Mouse (Mus musculus) olfactory bulb, adult 2 months (tissue): Measurements from ENCODE around the gene Tas2r107. TPM values are rescaled to one million over a fixed set of nuclear protein-coding genes. Genes with fewer than 3 reads are reported as not detected.
"Not testable (repeated sequence)": the region's sequence is repeated elsewhere in the genome, so short reads cannot be mapped to it uniquely, and the experiment has no call there.

Experiments
- H3K27ac ChIP-seq: fragments of 200-500 bp; 2 replicates; pipeline ENCODE4 v1.5.1; 2012; ENCODE audit warnings: low read depth, low read length; ENCODE audit not compliant: insufficient read depth
- H3K4me1 ChIP-seq: fragments of 200-500 bp; 2 replicates; pipeline ENCODE4 v1.6.1; 2012; ENCODE audit warnings: low read length; ENCODE audit not compliant: control insufficient read depth, insufficient read depth
- H3K4me3 ChIP-seq: fragments of 200-500 bp; 2 replicates; pipeline ENCODE4 v1.5.1; 2012; ENCODE audit warnings: mild to moderate bottlenecking, low read depth, low read length, moderate library complexity; ENCODE audit not compliant: insufficient read depth
- CTCF ChIP-seq: fragments of 200-500 bp; IDR thresholded peaks from 2 replicates; pipeline ENCODE4 v1.5.1; 2012; ENCODE audit warnings: low read depth, mild to moderate bottlenecking, low read length, moderate library complexity; ENCODE audit not compliant: insufficient read depth
- POLR2A ChIP-seq: fragments of 200-500 bp; IDR thresholded peaks from 2 replicates; pipeline ENCODE4 v1.6.1; 2012; ENCODE audit warnings: mild to moderate bottlenecking, low read depth, low read length, moderate library complexity; ENCODE audit not compliant: insufficient read depth
- WGBS: fragments of 180-500 bp; shearing (Covaris S2); methylation state at CpG from one replicate; pipeline ENCODE4 v1.1.7; 2018; 5-methylcytosine and 5-hydroxymethylcytosine counted together
- polyA plus RNA-seq: library from polyadenylated mRNA; stranded (reverse); fragments of >200 nt; gene quantifications from 2 replicates; pipeline ENCODE4 v1.2.4, GENCODE M21; 2012; ENCODE audit warnings: low replicate concordance; ENCODE audit not compliant: missing spikeins, insufficient read depth, insufficient read length

Tas2r107 gene
- polyA plus RNA-seq: not detected in 2 replicates

DNA sequence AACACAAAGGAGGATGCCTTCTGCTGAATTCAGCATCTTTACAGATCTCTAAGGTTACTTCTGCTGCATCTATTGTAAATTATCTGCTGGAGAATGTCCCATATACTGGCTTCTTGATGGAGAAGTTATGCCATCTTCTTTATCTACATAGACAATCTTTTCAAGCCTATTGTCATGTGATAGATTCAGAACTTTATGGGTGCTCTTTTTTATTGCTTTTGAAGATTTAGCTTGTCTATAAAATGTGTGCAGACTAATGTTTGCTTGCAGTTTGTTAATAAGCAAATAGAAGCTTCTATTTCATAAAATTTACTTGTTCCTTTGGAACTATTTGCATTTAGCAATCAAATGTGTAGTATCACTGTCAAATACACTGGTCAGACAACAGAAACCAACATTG, at the start of gene Tas2r107:
Gene Tas2r107, minus strand, starts transcription at position 101 of the 400 bp plus-strand sequence.
- Histone ChIP-seq H3K4me1 (no peaks in the 10 kb centered on the region), H3K27ac (no peak within 1 kb of the TSS), H3K4me3 (no peak within 1 kb of the TSS)
- TF ChIP-seq POLR2A (no peak), CTCF (no peak)

DNA sequence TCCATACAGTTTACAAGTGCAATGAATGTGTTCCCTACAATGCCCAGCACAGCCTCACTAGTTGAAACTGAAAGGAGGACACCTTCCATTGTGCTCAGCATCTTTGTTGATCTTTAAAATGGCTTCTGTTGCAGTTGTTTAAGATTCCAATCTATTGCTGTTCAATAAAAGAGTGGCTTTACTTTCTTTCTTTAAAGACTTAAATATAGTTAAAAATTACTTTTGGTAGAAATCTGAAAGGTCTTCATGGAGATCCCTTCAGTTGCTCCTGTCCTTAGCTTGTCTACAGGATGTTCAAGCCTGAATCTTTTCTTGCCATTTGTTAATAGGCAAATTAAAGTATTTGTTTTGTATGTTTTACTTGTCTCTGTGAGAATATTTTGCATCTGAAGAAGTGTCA, 30.0 kb upstream of the Tas2r107 start, which contains the start of gene Tas2r114:
Gene Tas2r114, minus strand, starts transcription at position 101 of the 400 bp plus-strand sequence.
- TF ChIP-seq CTCF (no peak), POLR2A (no peak)
- Histone ChIP-seq H3K4me3 (no peak within 1 kb of the TSS), H3K4me1 (no peaks in the 10 kb centered on the region), H3K27ac (no peak within 1 kb of the TSS)

DNA sequence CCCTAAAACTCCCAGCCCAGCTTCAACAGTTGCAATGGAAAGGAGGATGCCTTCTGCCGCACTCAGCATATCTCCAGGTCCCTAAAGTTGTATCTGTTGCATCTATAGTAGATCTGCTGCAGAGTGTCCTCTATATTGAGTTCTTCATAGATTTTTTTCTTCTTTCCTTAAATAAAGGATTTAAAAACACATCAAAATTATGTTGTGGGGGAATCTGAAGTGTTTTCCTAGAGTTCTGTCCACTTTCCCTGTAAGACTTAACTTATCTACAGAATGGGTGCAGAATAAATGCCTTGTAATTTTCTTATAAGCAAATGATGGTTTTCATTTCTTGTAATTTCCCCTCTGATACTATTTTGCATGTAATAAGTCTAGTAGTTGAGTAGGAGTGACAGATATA, 27.4 kb upstream of the Tas2r107 start, which contains the start of gene Tas2r105:
Gene Tas2r105, minus strand, starts transcription at position 101 of the 400 bp plus-strand sequence.
- no peaks in the 10 kb centered on the region for H3K4me1 ChIP-seq
- TF ChIP-seq CTCF (no peak), POLR2A (no peak)
- no peak within 1 kb of the TSS for H3K27ac ChIP-seq
- 70% methylated on average over 1 of the region's 1 CpGs for WGBS
- no peak within 1 kb of the TSS for H3K4me3 ChIP-seq

DNA sequence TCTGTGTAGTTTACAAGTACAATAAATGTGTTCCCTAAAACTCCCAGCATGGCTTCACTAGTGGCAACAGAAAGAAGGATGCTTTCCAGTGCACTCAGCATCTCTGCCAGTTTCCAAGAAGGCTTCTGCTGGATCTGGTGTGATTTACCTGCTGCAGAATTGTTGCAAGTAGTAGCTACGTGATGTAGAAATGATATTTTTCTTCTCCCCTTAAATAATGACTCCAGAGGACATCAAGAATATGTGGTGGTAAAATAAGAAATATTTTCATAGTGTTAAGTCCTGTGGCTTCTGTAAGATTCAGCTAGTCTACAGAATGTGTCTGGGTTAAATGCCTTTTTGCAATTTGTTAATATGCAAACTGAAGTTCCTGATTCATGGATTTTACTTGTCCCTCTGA, 25.7 kb upstream of the Tas2r107 start, which contains the start of gene Tas2r104:
Gene Tas2r104, minus strand, starts transcription at position 101 of the 400 bp plus-strand sequence.
- H3K4me3 ChIP-seq: no peak within 1 kb of the TSS
- WGBS: 78% methylated on average over 1 of the region's 1 CpGs
- TF ChIP-seq POLR2A (no peak), CTCF (no peak)
- no peak within 1 kb of the TSS for H3K27ac ChIP-seq
- H3K4me1 ChIP-seq: no peaks in the 10 kb centered on the region

DNA sequence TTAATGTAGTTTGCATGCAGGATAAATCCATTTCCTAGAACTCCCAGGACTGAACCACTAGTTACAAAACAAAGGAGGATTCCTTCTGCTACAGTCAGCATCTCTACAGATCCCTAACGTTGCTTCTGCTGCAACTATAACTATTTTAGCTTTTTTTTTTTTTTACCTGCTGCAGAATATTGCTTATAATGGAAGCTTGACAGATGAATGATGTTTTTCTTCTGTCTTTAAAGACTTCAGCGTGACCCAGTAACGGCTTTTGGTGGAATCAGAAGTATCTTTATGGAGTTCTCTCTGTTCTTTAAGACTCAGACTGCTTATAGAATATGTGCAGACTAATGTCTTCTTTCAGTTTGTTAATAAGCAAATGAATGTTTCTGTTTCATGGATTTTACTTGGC, 18.8 kb upstream of the Tas2r107 start, which contains the start of gene Tas2r106:
Gene Tas2r106, minus strand, starts transcription at position 101 of the 400 bp plus-strand sequence.
- Histone ChIP-seq H3K27ac (no peak within 1 kb of the TSS), H3K4me3 (no peak within 1 kb of the TSS), H3K4me1 (no peaks in the 10 kb centered on the region)
- WGBS: 77% methylated on average over 3 of the region's 3 CpGs
- TF ChIP-seq POLR2A: no peak
- no peak for TF ChIP-seq CTCF

DNA sequence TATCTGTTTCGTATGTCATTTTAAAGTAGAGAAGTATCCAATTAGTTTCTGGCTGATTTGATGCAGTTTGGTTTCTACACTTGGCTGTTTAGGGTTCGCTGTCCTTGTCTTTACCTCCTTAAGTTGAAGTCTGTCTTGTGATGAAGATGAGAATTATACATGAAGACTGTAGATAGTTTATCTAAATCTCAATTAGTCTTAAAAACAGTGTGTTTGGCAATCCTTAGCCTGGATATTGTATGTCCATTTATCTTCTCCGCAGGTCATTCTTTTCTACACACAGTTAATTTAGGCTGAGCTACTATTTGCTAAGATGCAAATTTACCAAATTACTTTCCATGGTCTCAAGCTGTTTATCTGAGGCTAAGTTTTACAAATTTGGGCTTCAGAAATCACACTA, 29.1 kb downstream of the Tas2r107 start, which contains the start of gene Tas2r130:
Gene Tas2r130, minus strand, starts transcription at position 101 of the 400 bp plus-strand sequence.
- Histone ChIP-seq H3K4me1 (no peaks in the 10 kb centered on the region), H3K27ac (no peak within 1 kb of the TSS), H3K4me3 (no peak within 1 kb of the TSS)
- WGBS: 70% methylated on average over 3 of the region's 3 CpGs
- TF ChIP-seq CTCF (no peak), POLR2A (no peak)

DNA sequence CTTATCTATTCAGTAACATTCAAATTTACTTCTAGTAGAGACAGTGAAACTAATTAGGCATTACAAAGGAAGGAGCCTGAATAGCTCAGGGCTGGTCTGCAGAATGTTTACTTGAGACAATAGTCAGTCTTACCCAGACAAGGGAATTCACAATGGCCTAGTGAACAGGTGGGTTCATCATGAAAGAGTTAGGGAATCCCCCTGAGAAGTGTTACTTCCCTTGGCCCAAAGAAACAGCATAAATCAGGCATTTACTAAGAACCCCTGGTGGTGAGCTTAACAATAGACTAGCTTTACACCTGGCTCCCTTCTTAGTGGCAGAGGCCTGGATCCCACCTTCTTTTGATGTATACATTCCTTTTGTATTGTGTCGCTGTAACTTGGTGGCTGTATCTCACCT, 50.0 kb downstream of the Tas2r107 start:
- WGBS: 84% methylated on average over 1 of the region's 1 CpGs
- not testable (repeated sequence) for H3K4me3 ChIP-seq, H3K27ac ChIP-seq, H3K4me1 ChIP-seq

Other genes starting within 250 kb of the Tas2r107 start
- gene 5430401F13Rik, start 173.7 kb downstream of the Tas2r107 start, polyA plus RNA-seq: not detected in 2 replicates
- not detected in 2 replicates for gene Gm6619, start 173.7 kb downstream of the Tas2r107 start, polyA plus RNA-seq
- gene Tas2r130, start 29.2 kb downstream of the Tas2r107 start, polyA plus RNA-seq: not detected in 2 replicates
- gene Tas2r106, start 18.7 kb upstream of the Tas2r107 start, polyA plus RNA-seq: not detected in 2 replicates
- not detected in 2 replicates for gene Tas2r104, start 25.6 kb upstream of the Tas2r107 start, polyA plus RNA-seq
- not detected in 2 replicates for gene Tas2r105, start 27.3 kb upstream of the Tas2r107 start, polyA plus RNA-seq
- gene Tas2r114, start 29.9 kb upstream of the Tas2r107 start, polyA plus RNA-seq: not detected in 2 replicates